Mouse (Mus musculus): ENCODE measurements around the gene Elf2.

DNA sequence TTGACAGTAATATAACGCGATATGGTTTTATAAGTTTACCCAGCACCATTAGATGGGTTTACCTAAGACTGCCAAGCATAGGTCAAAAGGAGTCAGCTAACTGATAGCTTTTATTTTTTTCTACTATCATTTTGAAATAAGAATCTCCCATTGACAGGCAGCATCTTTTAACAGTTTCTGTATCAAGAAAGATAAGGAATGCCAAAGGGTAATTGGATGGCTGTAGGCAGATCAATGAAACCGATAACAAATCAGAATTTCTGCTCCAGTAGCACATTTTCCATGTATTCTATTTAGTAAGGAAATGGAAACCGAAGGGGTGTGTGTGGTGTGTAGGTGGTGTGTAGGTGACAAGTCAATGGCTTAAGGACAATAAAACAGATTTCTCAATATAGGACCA is 62.0 kb downstream of the Elf2 start:
- TF ChIP-seq CTCF (IDR thresholded peaks at IDR 0.05; ENCODE audit: borderline replicate concordance, extremely low read depth, insufficient read depth, insufficient read length): no peak
- no peak for TF ChIP-seq POLR2A (IDR thresholded peaks at IDR 0.05; ENCODE audit: borderline replicate concordance, extremely low read depth, insufficient read depth, insufficient read length, poor library complexity, severe bottlenecking)
